Mouse (Mus musculus) liver, embryonic 14.5 days (tissue): ENCODE measurements around the gene Spc24. TPM values are rescaled to one million over a fixed set of nuclear protein-coding genes. Genes with fewer than 3 reads are reported as not detected.
A peak's percentile ranks its signal among the peaks of the same experiment; 100 is the strongest.

Source experiments
- ATAC-seq: fragments of 200-750 bp; cut with Nextera tagmentation; 2 replicates; pipeline ENCODE4 v1.8.0; 2017; ENCODE audit warnings: moderate number of reproducible peaks, mild to moderate bottlenecking, moderate library complexity; ENCODE audit not compliant: insufficient read depth
- DNase-seq, 3 experiments: peaks; one replicate each; pipeline ENCODE4 v3.0.0-alpha.2; 2012 to 2013; ENCODE audit warnings: low read depth in 3 of 3, low spot score in 3 of 3
- H3K27ac ChIP-seq: fragments of 300-500 bp; sonication (generic); 2 replicates; pipeline ENCODE4 v1.5.1; 2014; ENCODE audit warnings: moderate library complexity, mild to moderate bottlenecking, control low read depth, inconsistent platforms
- H3K27me3 ChIP-seq: fragments of 300-500 bp; sonication (generic); 2 replicates; pipeline ENCODE4 v1.6.1; 2014; ENCODE audit warnings: mild to moderate bottlenecking, low read length, moderate library complexity; ENCODE audit not compliant: control insufficient read depth, insufficient read depth
- H3K36me3 ChIP-seq: fragments of 300-500 bp; sonication (generic); replicated peaks from 2 replicates; pipeline ENCODE4 v1.6.1; 2014; ENCODE audit warnings: low read depth; ENCODE audit not compliant: control insufficient read depth, insufficient read depth
- H3K4me1 ChIP-seq, 2 experiments: fragments of 200-500 bp in 1 of 2; fragments of 300-500 bp in 1 of 2; sonication (generic) in 1 of 2; replicated peaks; 2 replicates each; pipeline ENCODE4 v1.6.1; 2012 to 2014; ENCODE audit warnings: antibody characterized with exemption in 1 of 2, inconsistent platforms in 1 of 2, low read length in 1 of 2; ENCODE audit not compliant: control insufficient read depth in 2 of 2, insufficient read depth in 2 of 2
- H3K4me2 ChIP-seq: fragments of 300-500 bp; sonication (generic); 2 replicates; pipeline ENCODE4 v1.6.1; 2014; ENCODE audit warnings: low read depth, mild to moderate bottlenecking, control low read depth, moderate library complexity
- H3K4me3 ChIP-seq, 2 experiments: fragments of 200-500 bp in 1 of 2; fragments of 300-500 bp in 1 of 2; sonication (generic) in 1 of 2; 2 replicates each; pipeline ENCODE4 v1.5.1; 2012 to 2014; ENCODE audit warnings: low read depth in 2 of 2, low read length in 2 of 2, mild to moderate bottlenecking in 2 of 2, control low read depth in 1 of 2, inconsistent platforms in 1 of 2, moderate library complexity in 1 of 2; ENCODE audit not compliant: insufficient read depth in 1 of 2
- H3K9ac ChIP-seq: fragments of 300-500 bp; sonication (generic); replicated peaks from 2 replicates; pipeline ENCODE4 v1.6.1; 2014; ENCODE audit warnings: mild to moderate bottlenecking, control low read depth, moderate library complexity
- H3K9me3 ChIP-seq: fragments of 300-500 bp; sonication (generic); 2 replicates; pipeline ENCODE4 v1.6.1; 2016; ENCODE audit warnings: low read length, mixed read lengths; ENCODE audit not compliant: control insufficient read depth
- CTCF ChIP-seq: IDR thresholded peaks from 2 replicates; pipeline ENCODE4 v1.5.1; 2016; ENCODE audit warnings: antibody characterized with exemption, low read depth, control low read depth
- EP300 ChIP-seq: IDR thresholded peaks from 2 replicates; pipeline ENCODE4 v1.6.1; 2016; ENCODE audit warnings: antibody characterized with exemption, low read depth
- whole genome bisulfite sequencing: fragments of 180-500 bp; shearing (Covaris S2); extraction: QIAGEN DNeasy Blood & Tissue Kit; methylation state at CpG from one replicate; pipeline ENCODE4 v1.1.7; 2014; ENCODE audit not compliant: insufficient replicate concordance; 5-methylcytosine and 5-hydroxymethylcytosine counted together
- polyA plus RNA-seq, 2 experiments: library from polyadenylated mRNA; depleted of rRNA in 1 of 2; stranded (reverse) in 1 of 2; unstranded in 1 of 2; fragments of >200 nt; fragmentation: Nextera tagmentation in 1 of 2; extraction: Ambion mirVana in 1 of 2; gene quantifications; 2 replicates each; pipeline versions ENCODE4 v1.2.1 to v1.2.3; 2012 to 2014

Spc24 gene
- polyA plus RNA-seq, 2 experiments, result 52.4 to 92.2 TPM

- no peaks in the 10 kb centered on the region for H3K9me3 ChIP-seq
- DNase-seq, result no peak
- under 1% methylated on average over 25 of the region's 26 CpGs for WGBS
Measured at GRCm38 (mm10) chr9:21797921-21798344, 37.8 kb upstream of the Spc24 start.

DNA sequence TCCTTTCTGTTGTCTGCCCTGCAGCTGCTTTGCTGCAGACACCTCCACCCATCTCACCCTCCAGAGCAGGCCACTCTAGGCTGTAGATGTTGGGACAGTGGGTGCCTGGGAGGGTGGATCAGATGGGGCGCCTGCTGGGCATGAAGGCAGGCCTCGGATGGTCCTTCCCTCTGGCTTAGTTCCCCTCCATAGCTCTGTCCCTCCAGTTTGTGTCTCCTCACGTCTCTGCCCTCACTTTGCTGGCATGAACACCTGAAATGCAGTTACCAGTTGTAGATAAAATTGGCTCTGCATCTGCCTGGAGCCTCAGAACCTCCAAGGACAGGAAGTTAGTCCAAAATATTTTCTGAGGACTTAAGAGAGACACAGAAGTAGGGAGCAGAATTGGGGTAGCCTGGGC is 36.8 kb upstream of the Spc24 start:
- Histone ChIP-seq H3K9me3 (no peaks in the 10 kb centered on the region), H3K36me3 (no peaks in the 10 kb centered on the region), H3K27me3 (no peaks in the 10 kb centered on the region; the same call in 1 of the 2 replicates), H3K4me3 (no peak overlapping the region), H3K4me1 (peaks cover 0 to 5% of the 10 kb centered on the region in 2 experiments; a peak in 3 of 4 replicates), H3K27ac (no peak overlapping the region), H3K4me2 (peak overlapping the region; percentile 56), H3K9ac (no peak overlapping the region)
- ATAC-seq (no peak), DNase-seq (no peak)
- 58% methylated on average over 3 of the region's 3 CpGs for WGBS
- no peak for TF ChIP-seq CTCF
- TF ChIP-seq EP300, result no peak

More at GRCm38 (mm10) chr9:21797921-21798344, 37.8 kb upstream of the Spc24 start:
- Histone ChIP-seq H3K9ac (peak overlapping the region; percentile 63), H3K27me3 (no peaks in the 10 kb centered on the region; the same call in 1 of the 2 replicates), H3K4me2 (peak overlapping the region; percentile 56), H3K36me3 (no peaks in the 10 kb centered on the region), H3K27ac (no peak overlapping the region), H3K4me1 (peaks cover 0 to 5% of the 10 kb centered on the region in 2 experiments; a peak in 3 of 4 replicates), H3K4me3 (peak overlapping the region; percentile 55 to 66)
- peak; percentile 33; the same call in 1 of the 2 replicates for ATAC-seq
- no peak for TF ChIP-seq CTCF
- TF ChIP-seq EP300, result no peak

DNA sequence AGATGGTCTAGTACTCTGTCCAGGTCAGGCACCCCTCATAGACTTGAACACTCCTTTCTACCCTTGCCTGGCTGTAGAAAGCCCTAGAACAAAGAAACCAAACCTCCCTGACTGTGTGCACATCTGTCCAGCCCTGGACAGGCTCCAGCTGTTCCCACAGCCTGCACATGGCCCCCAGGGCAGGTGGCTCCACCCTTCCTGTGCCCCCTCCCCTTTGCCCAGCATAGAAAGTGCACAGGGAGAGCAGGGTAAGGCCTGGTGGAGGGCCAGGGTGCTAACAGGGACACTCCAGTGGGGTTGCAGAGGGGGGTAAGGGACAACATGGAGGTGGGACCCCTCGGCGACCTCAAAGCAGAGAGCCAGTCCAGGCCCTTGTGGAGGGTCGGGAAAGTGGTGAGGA is 36.2 kb upstream of the Spc24 start:
- Histone ChIP-seq H3K4me3 (no peak overlapping the region), H3K4me2 (no peak overlapping the region; the same call in 1 of the 2 replicates)
- DNase-seq, result no peak

DNA sequence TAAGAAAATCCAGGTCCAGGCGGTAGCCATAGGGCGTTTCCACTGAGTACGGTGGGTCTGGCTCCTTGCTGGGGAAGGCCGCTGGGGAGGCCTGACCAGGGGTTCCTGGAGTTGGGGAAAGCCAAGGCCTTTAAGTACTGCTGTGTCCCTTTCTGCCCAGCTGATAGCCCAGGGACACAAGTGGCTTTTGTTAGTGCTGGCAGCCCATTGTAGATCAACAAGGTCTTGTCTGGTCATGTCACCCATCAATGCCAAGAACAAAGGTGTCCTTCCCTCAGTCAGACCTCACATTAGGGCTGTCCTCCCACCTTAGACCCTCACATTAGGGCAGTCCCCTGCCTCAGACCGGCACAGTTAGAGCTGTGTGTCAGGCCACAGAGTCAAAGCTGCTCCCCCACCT is 35.5 kb upstream of the Spc24 start:
- Histone ChIP-seq H3K4me3 (no peak overlapping the region), H3K9ac (no peak overlapping the region), H3K4me1 (peaks cover 0 to 5% of the 10 kb centered on the region in 2 experiments; a peak in 3 of 4 replicates), H3K27ac (no peak overlapping the region), H3K9me3 (no peaks in the 10 kb centered on the region), H3K4me2 (no peak overlapping the region), H3K27me3 (no peaks in the 10 kb centered on the region; the same call in 1 of the 2 replicates), H3K36me3 (no peaks in the 10 kb centered on the region)
- no peak for TF ChIP-seq CTCF
- TF ChIP-seq EP300, result no peak
- ATAC-seq (no peak), DNase-seq (no peak)
- 67% methylated on average over 5 of the region's 5 CpGs for WGBS

More for the DNA sequence above, 36.2 kb upstream of the Spc24 start:
- no peak for ATAC-seq
- H3K9ac ChIP-seq, result no peak overlapping the region
- TF ChIP-seq CTCF (no peak), EP300 (no peak)
- peaks cover 0 to 5% of the 10 kb centered on the region in 2 experiments; a peak in 3 of 4 replicates for H3K4me1 ChIP-seq
- H3K36me3 ChIP-seq, result no peaks in the 10 kb centered on the region
- no peak overlapping the region for H3K27ac ChIP-seq
- WGBS, result 29% methylated on average over 3 of the region's 3 CpGs
- no peaks in the 10 kb centered on the region; the same call in 1 of the 2 replicates for H3K27me3 ChIP-seq
- H3K9me3 ChIP-seq, result no peaks in the 10 kb centered on the region

DNA sequence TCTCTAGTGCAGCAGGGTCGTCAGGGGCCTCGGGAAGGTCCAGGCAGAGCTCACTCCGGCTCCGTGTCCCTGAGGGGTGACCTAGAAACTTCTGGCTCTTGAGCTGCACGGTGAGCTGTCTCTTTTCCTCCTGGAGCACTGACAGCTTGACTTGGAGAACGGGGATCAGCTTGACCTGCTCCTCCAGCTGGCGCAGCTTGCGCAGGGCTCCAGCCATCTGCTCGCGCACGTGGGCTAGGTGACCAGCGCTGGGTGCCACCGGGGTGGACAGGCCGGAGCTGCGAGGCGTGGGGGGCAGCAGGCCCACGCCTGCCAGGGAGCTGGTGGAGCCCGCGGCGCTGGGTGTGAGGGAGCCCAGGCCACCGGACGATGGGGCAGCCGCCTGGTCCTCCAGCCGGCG is 34.8 kb upstream of the Spc24 start:
- ATAC-seq (no peak), DNase-seq (no peak)
- no peaks in the 10 kb centered on the region for H3K9me3 ChIP-seq
- H3K36me3 ChIP-seq, result no peaks in the 10 kb centered on the region
- no peak overlapping the region for H3K27ac ChIP-seq
- H3K27me3 ChIP-seq, result no peaks in the 10 kb centered on the region; the same call in 1 of the 2 replicates
- no peak for TF ChIP-seq CTCF
- TF ChIP-seq EP300, result no peak
- no peak overlapping the region for H3K9ac ChIP-seq
- H3K4me2 ChIP-seq, result no peak overlapping the region
- H3K4me3 ChIP-seq, result no peak overlapping the region
- peaks cover 0 to 5% of the 10 kb centered on the region in 2 experiments; a peak in 3 of 4 replicates for H3K4me1 ChIP-seq
- 93% methylated on average over 24 of the region's 25 CpGs for WGBS
